Mouse (Mus musculus): Measurements from ENCODE around the gene Tspan9. TPM values are rescaled to one million over a fixed set of nuclear protein-coding genes. Genes with fewer than 3 reads are reported as not detected.

The Tspan9 gene
- polyA plus RNA-seq, 1 experiment = 87.8 TPM

DNA sequence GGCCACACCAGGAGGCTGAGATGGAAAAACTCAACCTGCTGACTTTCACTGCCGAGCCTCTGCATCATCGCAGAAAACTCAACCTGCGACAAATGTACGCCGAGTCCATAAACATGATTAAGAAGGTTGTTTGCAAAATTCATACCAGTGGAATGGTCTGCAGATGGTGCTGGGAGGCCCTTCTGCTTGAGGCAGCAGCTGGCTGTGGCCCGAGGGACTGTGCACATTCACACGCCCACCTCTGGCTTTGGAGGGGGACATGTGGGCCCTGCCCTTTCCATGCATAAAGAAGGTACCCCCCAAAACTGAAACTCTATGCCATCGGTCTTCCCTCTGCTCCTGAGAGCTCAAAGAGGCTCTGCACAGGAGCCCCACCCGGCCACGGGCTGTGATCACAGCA is 141.3 kb downstream of the Tspan9 start:
- Histone ChIP-seq H3K36me3 (replicated peaks; ENCODE audit: low read length) (peaks cover 79% of the 10 kb centered on the region), H3K4me1 (peaks cover 98% of the 10 kb centered on the region), H3K4me3 (replicated peaks) (no peak overlapping the region), H3K9me3 (no peaks in the 10 kb centered on the region), H3K27me3 (replicated peaks) (no peaks in the 10 kb centered on the region)
- TF ChIP-seq GATA1 (IDR thresholded peaks at IDR 0.05; ENCODE audit: borderline replicate concordance, low read length) (no peak), FLI1 (IDR thresholded peaks at IDR 0.05; ENCODE audit: low read length) (no peak)

GRCm38 (mm10) chr6:128001587-128001986 is 141.8 kb downstream of the Tspan9 start:
- H3K36me3 ChIP-seq (replicated peaks; ENCODE audit: low read length) = peaks cover 80% of the 10 kb centered on the region
- peaks cover 92% of the 10 kb centered on the region for H3K4me1 ChIP-seq
- H3K4me3 ChIP-seq (replicated peaks) = no peak overlapping the region
- TF ChIP-seq GATA1 (IDR thresholded peaks at IDR 0.05; ENCODE audit: borderline replicate concordance, low read length) = no peak
- TF ChIP-seq FLI1 (IDR thresholded peaks at IDR 0.05; ENCODE audit: low read length) = no peak
- no peaks in the 10 kb centered on the region for H3K27me3 ChIP-seq (replicated peaks)
- H3K9me3 ChIP-seq = no peaks in the 10 kb centered on the region

DNA sequence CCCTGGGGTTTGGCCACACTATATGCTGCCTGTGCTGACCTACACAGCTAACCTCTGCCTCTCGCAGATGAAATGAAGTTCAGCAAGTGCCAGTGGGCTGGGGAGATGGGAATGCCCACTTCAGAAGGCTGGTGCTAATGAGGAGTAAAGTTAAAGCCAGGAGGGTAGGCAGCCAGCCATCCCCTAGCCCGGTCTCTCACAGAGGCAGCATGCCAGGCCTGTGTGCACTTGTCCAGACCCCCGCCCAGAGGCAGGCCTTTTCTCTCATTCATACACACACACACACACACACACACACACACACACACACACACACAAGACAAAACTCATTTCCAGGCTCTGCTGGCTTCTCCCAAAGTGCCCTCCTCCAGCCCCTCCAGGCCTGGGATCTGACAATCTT is 142.6 kb downstream of the Tspan9 start:
- H3K27me3 ChIP-seq (replicated peaks) = no peaks in the 10 kb centered on the region
- TF ChIP-seq FLI1 (IDR thresholded peaks at IDR 0.05; ENCODE audit: low read length) (no peak), GATA1 (IDR thresholded peaks at IDR 0.05; ENCODE audit: borderline replicate concordance, low read length) (no peak)
- peaks cover 90% of the 10 kb centered on the region for H3K4me1 ChIP-seq
- no peak overlapping the region for H3K4me3 ChIP-seq (replicated peaks)
- no peaks in the 10 kb centered on the region for H3K9me3 ChIP-seq
- H3K36me3 ChIP-seq (replicated peaks; ENCODE audit: low read length) = peaks cover 77% of the 10 kb centered on the region

- Histone ChIP-seq H3K27me3 (replicated peaks) (no peaks in the 10 kb centered on the region), H3K9me3 (no peaks in the 10 kb centered on the region)
These were observed 144.3 kb downstream of the Tspan9 start for GRCm38 (mm10) chr6:127999118-127999517.

DNA sequence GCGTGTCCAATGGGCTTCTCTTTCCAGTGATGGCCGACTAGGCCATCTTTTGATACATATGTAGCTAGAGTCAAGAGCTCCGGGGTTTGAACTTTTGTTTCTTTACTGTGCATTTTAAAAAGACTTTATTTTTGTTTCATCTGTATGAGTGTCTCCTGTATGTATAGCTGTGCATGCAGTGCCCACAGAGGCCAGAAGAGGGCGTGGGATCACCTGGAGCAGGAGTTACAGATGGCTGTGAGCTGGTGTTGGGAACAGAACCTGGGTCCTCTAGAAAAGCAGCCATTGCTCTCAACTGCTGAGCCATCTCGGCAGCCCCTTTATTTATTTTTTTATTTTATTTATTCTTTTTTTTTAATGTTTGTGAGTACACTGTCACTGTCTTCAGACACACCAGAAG is 146.5 kb downstream of the Tspan9 start:
- H3K36me3 ChIP-seq (replicated peaks; ENCODE audit: low read length) = peaks cover 76% of the 10 kb centered on the region
- H3K27me3 ChIP-seq (replicated peaks) = no peaks in the 10 kb centered on the region
- H3K9me3 ChIP-seq = no peaks in the 10 kb centered on the region
- H3K4me1 ChIP-seq = peaks cover 90% of the 10 kb centered on the region
- TF ChIP-seq GATA1 (IDR thresholded peaks at IDR 0.05; ENCODE audit: borderline replicate concordance, low read length) (no peak), FLI1 (IDR thresholded peaks at IDR 0.05; ENCODE audit: low read length) (no peak)
- H3K4me3 ChIP-seq (replicated peaks) = no peak overlapping the region

More at GRCm38 (mm10) chr6:127999118-127999517, 144.3 kb downstream of the Tspan9 start:
- peaks cover 73% of the 10 kb centered on the region for H3K36me3 ChIP-seq (replicated peaks; ENCODE audit: low read length)
- peak overlapping the region; percentile 28 for H3K4me3 ChIP-seq (replicated peaks)
- TF ChIP-seq FLI1 (IDR thresholded peaks at IDR 0.05; ENCODE audit: low read length) (no peak), GATA1 (IDR thresholded peaks at IDR 0.05; ENCODE audit: borderline replicate concordance, low read length) (no peak)
- peaks cover 90% of the 10 kb centered on the region for H3K4me1 ChIP-seq

DNA sequence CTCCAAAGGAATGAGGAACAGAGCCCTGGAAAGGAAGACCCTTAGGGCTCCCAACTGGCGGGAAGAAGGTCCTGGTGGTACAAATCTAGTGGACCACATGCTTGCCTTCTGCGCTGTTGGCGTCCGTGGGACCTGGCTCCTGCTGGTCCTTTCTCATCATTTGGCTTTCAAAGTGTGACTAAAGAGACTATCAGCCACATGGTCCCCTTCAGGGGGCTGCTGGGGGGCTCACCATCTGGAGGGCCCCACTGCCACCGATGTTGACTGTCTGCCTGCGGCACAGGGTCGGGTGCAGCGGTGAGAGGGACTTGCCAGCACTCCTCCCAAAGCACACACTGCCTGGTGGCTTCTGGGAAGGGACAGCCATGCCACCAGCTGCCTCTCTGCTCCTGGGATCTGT is 150.4 kb downstream of the Tspan9 start:
- Histone ChIP-seq H3K9me3 (no peaks in the 10 kb centered on the region), H3K27me3 (replicated peaks) (no peaks in the 10 kb centered on the region), H3K4me1 (peaks cover 86% of the 10 kb centered on the region), H3K36me3 (replicated peaks; ENCODE audit: low read length) (peaks cover 77% of the 10 kb centered on the region), H3K4me3 (replicated peaks) (peak overlapping the region; percentile 59)
- TF ChIP-seq GATA1 (IDR thresholded peaks at IDR 0.05; ENCODE audit: borderline replicate concordance, low read length) (no peak), FLI1 (IDR thresholded peaks at IDR 0.05; ENCODE audit: low read length) (no peak)

DNA sequence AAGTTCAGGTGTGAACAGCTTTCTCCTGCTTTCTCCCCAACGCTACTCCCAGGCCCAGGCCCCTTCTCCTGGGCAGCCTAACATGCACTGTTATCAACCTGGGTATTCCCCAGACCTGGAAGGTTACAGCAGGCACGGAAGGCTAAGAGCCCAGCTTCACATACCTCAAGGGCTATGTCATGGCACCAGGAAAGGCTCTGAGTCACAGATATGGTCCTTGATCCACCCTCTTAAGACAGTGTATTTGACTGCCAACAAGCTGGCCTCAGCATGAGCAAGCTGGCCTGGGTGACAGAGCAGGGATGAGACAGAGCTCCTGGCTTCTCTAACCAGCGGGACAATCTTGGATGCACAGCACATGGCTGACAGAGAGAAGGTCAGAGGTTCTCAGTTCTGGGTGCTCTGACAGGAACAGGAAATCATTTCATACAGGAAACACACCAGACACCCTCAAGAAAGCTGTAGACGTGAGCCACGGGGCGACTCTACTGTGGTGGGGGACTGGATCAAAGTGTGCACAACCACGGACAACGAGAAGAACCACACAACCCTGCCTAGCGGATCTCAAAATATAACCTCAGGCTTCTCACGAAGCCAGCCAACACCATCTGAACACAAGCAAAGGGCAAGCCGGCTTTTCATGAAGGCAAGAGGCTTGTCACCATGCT is 151.8 kb downstream of the Tspan9 start:
- peak overlapping the region; percentile 73 for H3K4me3 ChIP-seq (replicated peaks)
- H3K4me1 ChIP-seq = peaks cover 93% of the 10 kb centered on the region
- peaks cover 83% of the 10 kb centered on the region for H3K36me3 ChIP-seq (replicated peaks; ENCODE audit: low read length)
- TF ChIP-seq GATA1 (IDR thresholded peaks at IDR 0.05; ENCODE audit: borderline replicate concordance, low read length) = no peak
- no peak for TF ChIP-seq FLI1 (IDR thresholded peaks at IDR 0.05; ENCODE audit: low read length)
- H3K9me3 ChIP-seq = no peaks in the 10 kb centered on the region
- no peaks in the 10 kb centered on the region for H3K27me3 ChIP-seq (replicated peaks)

GRCm38 (mm10) chr6:127989624-127990212 is 153.7 kb downstream of the Tspan9 start:
- Histone ChIP-seq H3K4me1 (peaks cover 96% of the 10 kb centered on the region), H3K27me3 (replicated peaks) (no peaks in the 10 kb centered on the region), H3K9me3 (no peaks in the 10 kb centered on the region), H3K36me3 (replicated peaks; ENCODE audit: low read length) (peaks cover 88% of the 10 kb centered on the region), H3K4me3 (replicated peaks) (no peak overlapping the region)
- TF ChIP-seq GATA1 (IDR thresholded peaks at IDR 0.05; ENCODE audit: borderline replicate concordance, low read length) (no peak), FLI1 (IDR thresholded peaks at IDR 0.05; ENCODE audit: low read length) (no peak)

DNA sequence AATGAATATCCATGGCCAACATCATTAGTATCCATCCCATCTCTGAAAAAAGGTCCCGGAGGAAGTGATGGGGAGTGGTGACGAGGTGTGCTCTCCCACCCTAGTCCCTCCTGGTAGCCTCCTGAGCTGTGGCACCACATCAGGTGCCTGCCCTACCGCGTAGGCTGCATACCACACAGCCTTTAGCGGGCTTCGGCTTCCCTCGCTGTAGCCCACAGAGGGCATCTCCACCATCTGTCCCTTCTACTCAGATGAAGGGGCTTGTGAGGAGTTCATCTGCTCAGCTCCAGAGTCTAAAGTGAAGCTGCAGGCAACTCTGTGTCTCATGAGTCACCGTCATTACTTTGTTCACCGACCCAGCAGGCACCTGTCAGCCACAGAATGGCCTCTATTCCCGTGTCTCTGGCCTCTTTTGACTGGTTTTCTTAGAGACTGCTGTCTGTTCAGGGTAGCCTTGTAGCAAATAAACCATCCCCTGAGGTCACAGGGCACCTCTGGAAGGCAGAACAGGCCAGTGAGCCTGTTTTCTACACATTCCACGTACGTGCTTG is 154.4 kb downstream of the Tspan9 start:
- H3K9me3 ChIP-seq = no peaks in the 10 kb centered on the region
- peaks cover 93% of the 10 kb centered on the region for H3K36me3 ChIP-seq (replicated peaks; ENCODE audit: low read length)
- H3K4me3 ChIP-seq (replicated peaks) = no peak overlapping the region
- TF ChIP-seq FLI1 (IDR thresholded peaks at IDR 0.05; ENCODE audit: low read length) = no peak
- TF ChIP-seq GATA1 (IDR thresholded peaks at IDR 0.05; ENCODE audit: borderline replicate concordance, low read length) = no peak
- H3K27me3 ChIP-seq (replicated peaks) = no peaks in the 10 kb centered on the region
- peaks cover 96% of the 10 kb centered on the region for H3K4me1 ChIP-seq

- no peak for TF ChIP-seq GATA1 (IDR thresholded peaks at IDR 0.05; ENCODE audit: borderline replicate concordance, low read length)
- no peak for TF ChIP-seq FLI1 (IDR thresholded peaks at IDR 0.05; ENCODE audit: low read length)
- H3K36me3 ChIP-seq (replicated peaks; ENCODE audit: low read length) = peaks cover 86% of the 10 kb centered on the region
- no peaks in the 10 kb centered on the region for H3K9me3 ChIP-seq
- no peaks in the 10 kb centered on the region for H3K27me3 ChIP-seq (replicated peaks)
- no peak overlapping the region for H3K4me3 ChIP-seq (replicated peaks)
- H3K4me1 ChIP-seq = peaks cover 96% of the 10 kb centered on the region
These were observed 156.0 kb downstream of the Tspan9 start for GRCm38 (mm10) chr6:127987374-127987773.
